Mouse (Mus musculus): ENCODE data around the gene Dusp27.

DNA sequence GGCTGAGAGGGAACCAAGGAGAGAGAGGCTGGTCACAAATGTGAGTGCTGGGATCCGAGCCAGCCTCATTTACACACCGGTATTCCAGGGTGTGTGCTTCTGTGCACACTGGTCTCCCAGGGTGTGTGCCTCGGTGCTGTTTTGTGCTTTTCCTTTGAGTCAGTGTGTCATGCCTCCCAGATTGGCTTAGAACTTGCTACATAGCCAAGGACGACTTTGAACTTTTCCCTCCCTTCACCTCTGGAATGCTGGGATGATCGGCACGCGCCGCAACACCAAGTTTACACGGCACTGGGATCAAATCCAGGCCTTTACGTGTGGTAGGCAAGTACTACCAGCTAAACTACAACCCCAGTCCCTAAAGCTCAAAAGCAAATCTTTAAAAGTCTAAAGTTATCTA, 24.3 kb upstream of the Dusp27 start:
- TF ChIP-seq CTCF (conservative IDR thresholded peaks at IDR 0.05; ENCODE audit: low read length) (no peak), POU5F1 (IDR thresholded peaks at IDR 0.05; ENCODE audit: borderline replicate concordance, low read length) (no peak)
